Mouse (Mus musculus): ENCODE results near the gene Maats1. TPM values are rescaled to one million over a fixed set of nuclear protein-coding genes. Genes with fewer than 3 reads are reported as not detected.

Maats1 gene
- polyA plus RNA-seq, 1 experiment from 2014 or later = not detected

GRCm38 (mm10) chr16:38282559-38283160 lies 59.3 kb downstream of the Maats1 start:
- Histone ChIP-seq H3K9me3 (ENCODE audit: control insufficient read depth, low read length) (no peaks in the 10 kb centered on the region), H3K27ac (ENCODE audit: low read depth, low read length) (no peak overlapping the region), H3K27me3 (ENCODE audit: control insufficient read depth, insufficient read depth, low read length) (no peaks in the 10 kb centered on the region), H3K36me3 (ENCODE audit: control insufficient read depth, insufficient read depth, low read length) (no peaks in the 10 kb centered on the region), H3K4me3 (ENCODE audit: low read length) (no peak overlapping the region), H3K4me1 (ENCODE audit: control insufficient read depth, insufficient read depth, low read length) (no peaks in the 10 kb centered on the region), H3K9ac (ENCODE audit: low read depth, low read length) (no peak overlapping the region), H3K4me2 (replicated peaks; ENCODE audit: low read depth, low read length) (no peak overlapping the region)
- ATAC-seq (ENCODE audit: low FRiP score, low TSS enrichment) = no peak
- WGBS = 79% methylated on average over 7 of the region's 7 CpGs

- ATAC-seq (ENCODE audit: low FRiP score, low TSS enrichment) = no peak
- WGBS = 80% methylated on average over 7 of the region's 7 CpGs
- H3K36me3 ChIP-seq (ENCODE audit: control insufficient read depth, insufficient read depth, low read length) = no peaks in the 10 kb centered on the region
- no peak overlapping the region for H3K9ac ChIP-seq (ENCODE audit: low read depth, low read length)
- no peak overlapping the region for H3K4me3 ChIP-seq (ENCODE audit: low read length)
- H3K4me2 ChIP-seq (replicated peaks; ENCODE audit: low read depth, low read length) = no peak overlapping the region
- no peaks in the 10 kb centered on the region for H3K9me3 ChIP-seq (ENCODE audit: control insufficient read depth, low read length)
- H3K27me3 ChIP-seq (ENCODE audit: control insufficient read depth, insufficient read depth, low read length) = no peaks in the 10 kb centered on the region
- H3K4me1 ChIP-seq (ENCODE audit: control insufficient read depth, insufficient read depth, low read length) = no peaks in the 10 kb centered on the region
- no peak overlapping the region for H3K27ac ChIP-seq (ENCODE audit: low read depth, low read length)
Observed at GRCm38 (mm10) chr16:38280951-38281350, 61.0 kb downstream of the Maats1 start.

GRCm38 (mm10) chr16:38279794-38280193 lies 62.1 kb downstream of the Maats1 start:
- no peak overlapping the region for H3K4me2 ChIP-seq (replicated peaks; ENCODE audit: low read depth, low read length)
- no peaks in the 10 kb centered on the region for H3K27me3 ChIP-seq (ENCODE audit: control insufficient read depth, insufficient read depth, low read length)
- 86% methylated on average over 5 of the region's 5 CpGs for WGBS
- no peak overlapping the region for H3K27ac ChIP-seq (ENCODE audit: low read depth, low read length)
- H3K4me1 ChIP-seq (ENCODE audit: control insufficient read depth, insufficient read depth, low read length) = no peaks in the 10 kb centered on the region
- no peaks in the 10 kb centered on the region for H3K36me3 ChIP-seq (ENCODE audit: control insufficient read depth, insufficient read depth, low read length)
- H3K9me3 ChIP-seq (ENCODE audit: control insufficient read depth, low read length) = no peaks in the 10 kb centered on the region
- ATAC-seq (ENCODE audit: low FRiP score, low TSS enrichment) = no peak
- no peak overlapping the region for H3K9ac ChIP-seq (ENCODE audit: low read depth, low read length)
- H3K4me3 ChIP-seq (ENCODE audit: low read length) = no peak overlapping the region

GRCm38 (mm10) chr16:38274737-38275136 lies 67.2 kb downstream of the Maats1 start:
- no peak overlapping the region for H3K4me3 ChIP-seq (ENCODE audit: low read length)
- H3K4me1 ChIP-seq (ENCODE audit: control insufficient read depth, insufficient read depth, low read length) = no peaks in the 10 kb centered on the region
- no peak overlapping the region for H3K4me2 ChIP-seq (replicated peaks; ENCODE audit: low read depth, low read length)
- H3K27me3 ChIP-seq (ENCODE audit: control insufficient read depth, insufficient read depth, low read length) = no peaks in the 10 kb centered on the region
- H3K9me3 ChIP-seq (ENCODE audit: control insufficient read depth, low read length) = no peaks in the 10 kb centered on the region
- no peak overlapping the region for H3K9ac ChIP-seq (ENCODE audit: low read depth, low read length)
- no peak for ATAC-seq (ENCODE audit: low FRiP score, low TSS enrichment)
- H3K36me3 ChIP-seq (ENCODE audit: control insufficient read depth, insufficient read depth, low read length) = no peaks in the 10 kb centered on the region
- no peak overlapping the region for H3K27ac ChIP-seq (ENCODE audit: low read depth, low read length)
- 65% methylated on average over 2 of the region's 2 CpGs for WGBS

GRCm38 (mm10) chr16:38272483-38272882 lies 69.5 kb downstream of the Maats1 start:
- WGBS = 76% methylated on average over 5 of the region's 5 CpGs
- Histone ChIP-seq H3K36me3 (ENCODE audit: control insufficient read depth, insufficient read depth, low read length) (no peaks in the 10 kb centered on the region), H3K4me3 (ENCODE audit: low read length) (no peak overlapping the region), H3K27ac (ENCODE audit: low read depth, low read length) (no peak overlapping the region), H3K4me2 (replicated peaks; ENCODE audit: low read depth, low read length) (no peak overlapping the region), H3K27me3 (ENCODE audit: control insufficient read depth, insufficient read depth, low read length) (no peaks in the 10 kb centered on the region), H3K4me1 (ENCODE audit: control insufficient read depth, insufficient read depth, low read length) (no peaks in the 10 kb centered on the region), H3K9me3 (ENCODE audit: control insufficient read depth, low read length) (no peaks in the 10 kb centered on the region), H3K9ac (ENCODE audit: low read depth, low read length) (no peak overlapping the region)
- no peak for ATAC-seq (ENCODE audit: low FRiP score, low TSS enrichment)

- Histone ChIP-seq H3K4me3 (ENCODE audit: low read length) (no peak overlapping the region), H3K4me2 (replicated peaks; ENCODE audit: low read depth, low read length) (no peak overlapping the region), H3K9ac (ENCODE audit: low read depth, low read length) (no peak overlapping the region), H3K27ac (ENCODE audit: low read depth, low read length) (no peak overlapping the region), H3K9me3 (ENCODE audit: control insufficient read depth, low read length) (no peaks in the 10 kb centered on the region), H3K4me1 (ENCODE audit: control insufficient read depth, insufficient read depth, low read length) (no peaks in the 10 kb centered on the region), H3K36me3 (ENCODE audit: control insufficient read depth, insufficient read depth, low read length) (no peaks in the 10 kb centered on the region), H3K27me3 (ENCODE audit: control insufficient read depth, insufficient read depth, low read length) (no peaks in the 10 kb centered on the region)
- WGBS = 33% methylated on average over 3 of the region's 3 CpGs
- no peak for ATAC-seq (ENCODE audit: low FRiP score, low TSS enrichment)
Observed at GRCm38 (mm10) chr16:38271601-38272000, 70.3 kb downstream of the Maats1 start.

- H3K4me2 ChIP-seq (replicated peaks; ENCODE audit: low read depth, low read length) = no peak overlapping the region
- no peak overlapping the region for H3K4me3 ChIP-seq (ENCODE audit: low read length)
- no peak overlapping the region for H3K9ac ChIP-seq (ENCODE audit: low read depth, low read length)
- H3K27me3 ChIP-seq (ENCODE audit: control insufficient read depth, insufficient read depth, low read length) = no peaks in the 10 kb centered on the region
- no peaks in the 10 kb centered on the region for H3K36me3 ChIP-seq (ENCODE audit: control insufficient read depth, insufficient read depth, low read length)
- ATAC-seq (ENCODE audit: low FRiP score, low TSS enrichment) = no peak
- no peak overlapping the region for H3K27ac ChIP-seq (ENCODE audit: low read depth, low read length)
- no peaks in the 10 kb centered on the region for H3K9me3 ChIP-seq (ENCODE audit: control insufficient read depth, low read length)
- WGBS = 93% methylated on average over 9 of the region's 9 CpGs
- H3K4me1 ChIP-seq (ENCODE audit: control insufficient read depth, insufficient read depth, low read length) = no peaks in the 10 kb centered on the region
Observed at GRCm38 (mm10) chr16:38255927-38256326, 86.0 kb downstream of the Maats1 start.

- no peak for ATAC-seq (ENCODE audit: low FRiP score, low TSS enrichment)
- Histone ChIP-seq H3K9ac (ENCODE audit: low read depth, low read length) (no peak overlapping the region), H3K27me3 (ENCODE audit: control insufficient read depth, insufficient read depth, low read length) (no peaks in the 10 kb centered on the region), H3K9me3 (ENCODE audit: control insufficient read depth, low read length) (no peaks in the 10 kb centered on the region), H3K4me2 (replicated peaks; ENCODE audit: low read depth, low read length) (no peak overlapping the region), H3K36me3 (ENCODE audit: control insufficient read depth, insufficient read depth, low read length) (no peaks in the 10 kb centered on the region), H3K27ac (ENCODE audit: low read depth, low read length) (no peak overlapping the region), H3K4me3 (ENCODE audit: low read length) (no peak overlapping the region), H3K4me1 (ENCODE audit: control insufficient read depth, insufficient read depth, low read length) (no peaks in the 10 kb centered on the region)
- WGBS = 74% methylated on average over 4 of the region's 4 CpGs
Observed at GRCm38 (mm10) chr16:38255107-38255506, 86.8 kb downstream of the Maats1 start.

- Histone ChIP-seq H3K9me3 (ENCODE audit: control insufficient read depth, low read length) (no peaks in the 10 kb centered on the region), H3K36me3 (ENCODE audit: control insufficient read depth, insufficient read depth, low read length) (no peaks in the 10 kb centered on the region), H3K4me3 (ENCODE audit: low read length) (no peak overlapping the region), H3K27ac (ENCODE audit: low read depth, low read length) (no peak overlapping the region), H3K27me3 (ENCODE audit: control insufficient read depth, insufficient read depth, low read length) (no peaks in the 10 kb centered on the region), H3K9ac (ENCODE audit: low read depth, low read length) (no peak overlapping the region), H3K4me2 (replicated peaks; ENCODE audit: low read depth, low read length) (no peak overlapping the region), H3K4me1 (ENCODE audit: control insufficient read depth, insufficient read depth, low read length) (no peaks in the 10 kb centered on the region; the same call in 1 of the 2 replicates)
- 79% methylated on average over 14 of the region's 14 CpGs for WGBS
- no peak for ATAC-seq (ENCODE audit: low FRiP score, low TSS enrichment)
Observed at GRCm38 (mm10) chr16:38254001-38254400, 87.9 kb downstream of the Maats1 start.

All from kidney, embryonic 14.5 days (tissue).